Mouse (Mus musculus) ES-Bruce4 (cell line): ENCODE measurements around the gene Trpv4.

Source experiments
- CTCF ChIP-seq: IDR thresholded peaks from one replicate; pipeline ENCODE4 v1.8.1; 2011; ENCODE audit warnings: low read depth, low read length
- EP300 ChIP-seq: IDR thresholded peaks from 2 replicates; pipeline ENCODE4 v1.6.1; 2011; ENCODE audit warnings: low read depth, low read length; ENCODE audit not compliant: insufficient read depth
- POLR2A ChIP-seq: IDR thresholded peaks from one replicate; pipeline ENCODE4 v1.8.1; 2011; ENCODE audit warnings: low read length; ENCODE audit not compliant: insufficient read depth

GRCm38 (mm10) chr5:114631336-114631735, 26.9 kb downstream of the Trpv4 start:
- TF ChIP-seq POLR2A, result no peak
- TF ChIP-seq EP300, result no peak
- TF ChIP-seq CTCF, result peak; percentile 52
